Mouse (Mus musculus) heart, embryonic 13.5 days (tissue): ENCODE results near the gene Ssu2. TPM values are rescaled to one million over a fixed set of nuclear protein-coding genes. Genes with fewer than 3 reads are reported as not detected.

Experiments used
- ATAC-seq: fragments of 200-750 bp; cut with Nextera tagmentation; 2 replicates; pipeline ENCODE4 v1.8.0; 2017; ENCODE audit warnings: moderate TSS enrichment; ENCODE audit not compliant: insufficient number of reproducible peaks, low FRiP score, low TSS enrichment; ENCODE audit errors: extremely low read depth
- H3K27ac ChIP-seq: fragments of 300-500 bp; sonication (generic); replicated peaks from 2 replicates; pipeline ENCODE4 v1.5.1; 2015; ENCODE audit warnings: moderate library complexity, mild to moderate bottlenecking, inconsistent platforms
- H3K27me3 ChIP-seq: fragments of 300-500 bp; sonication (generic); replicated peaks from 2 replicates; pipeline ENCODE4 v1.6.1; 2015; ENCODE audit warnings: mild to moderate bottlenecking, inconsistent platforms
- H3K36me3 ChIP-seq: fragments of 300-500 bp; sonication (generic); 2 replicates; pipeline ENCODE4 v1.6.1; 2015; ENCODE audit warnings: mild to moderate bottlenecking, inconsistent platforms
- H3K4me1 ChIP-seq: fragments of 300-500 bp; sonication (generic); 2 replicates; pipeline ENCODE4 v1.6.1; 2015; ENCODE audit warnings: inconsistent platforms
- H3K4me2 ChIP-seq: fragments of 300-500 bp; sonication (generic); 2 replicates; pipeline ENCODE4 v1.6.1; 2015; ENCODE audit warnings: inconsistent platforms, mild to moderate bottlenecking, moderate library complexity
- H3K4me3 ChIP-seq: fragments of 300-500 bp; sonication (generic); 2 replicates; pipeline ENCODE4 v1.5.1; 2015; ENCODE audit warnings: moderate library complexity, mild to moderate bottlenecking, inconsistent platforms
- H3K9ac ChIP-seq: fragments of 300-500 bp; sonication (generic); 2 replicates; pipeline ENCODE4 v1.6.1; 2015; ENCODE audit warnings: inconsistent platforms, mild to moderate bottlenecking, moderate library complexity
- H3K9me3 ChIP-seq: fragments of 300-500 bp; sonication (generic); 2 replicates; pipeline ENCODE4 v1.6.1; 2016; ENCODE audit warnings: inconsistent platforms
- WGBS: fragments of 180-500 bp; shearing (Covaris S2); methylation state at CpG from one replicate; pipeline ENCODE4 v1.1.7; 2015; ENCODE audit warnings: mixed read lengths; 5-methylcytosine and 5-hydroxymethylcytosine counted together
- polyA plus RNA-seq: library from polyadenylated mRNA; unstranded; fragments of >200 nt; fragmentation: Nextera tagmentation; extraction: Ambion mirVana; gene quantifications from 2 replicates; pipeline ENCODE4 v1.2.1, GENCODE M21; 2015

Gene Ssu2
- polyA plus RNA-seq, 1 experiment from 2014 or later: 0.84 TPM

DNA sequence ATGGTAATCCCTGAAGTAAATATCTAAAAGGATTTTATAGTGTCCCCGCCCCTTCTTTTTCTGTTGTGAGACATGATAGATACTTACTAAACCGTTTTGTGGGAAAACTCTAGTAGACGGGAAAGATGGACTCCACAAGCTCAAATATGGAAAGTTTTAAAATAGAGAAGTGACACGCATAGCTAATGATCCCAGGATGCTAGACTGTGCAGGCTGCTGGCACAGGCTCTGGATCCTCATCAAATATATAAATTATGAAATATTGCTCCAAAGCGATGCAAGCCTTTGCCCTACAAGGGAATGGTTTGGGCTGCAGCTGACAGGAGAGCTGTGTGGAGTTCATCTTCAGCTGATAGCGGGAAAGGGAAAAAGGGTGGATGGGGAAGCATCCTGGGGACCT lies 50.2 kb downstream of the Ssu2 start:
- H3K4me2 ChIP-seq: no peak overlapping the region
- no peak for ATAC-seq
- H3K27me3 ChIP-seq: no peaks in the 10 kb centered on the region
- no peak overlapping the region for H3K4me3 ChIP-seq
- H3K27ac ChIP-seq: no peak overlapping the region
- no peaks in the 10 kb centered on the region for H3K9me3 ChIP-seq
- H3K9ac ChIP-seq: no peak overlapping the region
- H3K4me1 ChIP-seq: no peaks in the 10 kb centered on the region
- no peaks in the 10 kb centered on the region for H3K36me3 ChIP-seq
- 73% methylated on average over 6 of the region's 6 CpGs for WGBS

- no peak for ATAC-seq
- peaks cover 31% of the 10 kb centered on the region for H3K36me3 ChIP-seq
- no peak overlapping the region for H3K4me2 ChIP-seq
- no peak overlapping the region for H3K4me3 ChIP-seq
- no peaks in the 10 kb centered on the region for H3K27me3 ChIP-seq
- H3K9ac ChIP-seq: no peak overlapping the region
- no peak overlapping the region for H3K27ac ChIP-seq
- no peaks in the 10 kb centered on the region for H3K9me3 ChIP-seq
- 69% methylated on average over 5 of the region's 5 CpGs for WGBS
- no peaks in the 10 kb centered on the region for H3K4me1 ChIP-seq
Measured at GRCm38 (mm10) chr6:112333930-112334329, 53.9 kb downstream of the Ssu2 start.

DNA sequence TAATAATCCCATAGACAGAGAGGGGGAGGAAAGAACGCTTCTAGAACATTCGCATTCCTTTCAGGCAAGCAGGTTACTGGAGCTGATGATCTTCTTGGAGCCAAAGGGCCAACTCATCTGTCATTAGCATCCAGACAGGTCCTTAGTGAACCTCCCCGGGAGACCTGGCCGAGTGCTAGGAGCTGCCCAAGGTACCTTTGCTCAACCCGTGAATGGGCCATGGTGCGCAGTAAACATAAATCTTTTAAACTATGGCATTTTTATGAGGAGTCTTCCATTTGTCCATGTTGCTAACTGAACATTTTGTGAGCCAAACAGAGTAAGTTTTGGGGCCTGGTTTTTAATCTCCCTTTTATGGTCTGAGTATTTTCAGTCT lies 56.6 kb downstream of the Ssu2 start:
- Histone ChIP-seq H3K4me1 (peaks cover 14% of the 10 kb centered on the region), H3K4me2 (no peak overlapping the region), H3K9me3 (no peaks in the 10 kb centered on the region), H3K9ac (no peak overlapping the region), H3K27me3 (no peaks in the 10 kb centered on the region), H3K27ac (no peak overlapping the region), H3K4me3 (no peak overlapping the region), H3K36me3 (peaks cover 44% of the 10 kb centered on the region)
- 70% methylated on average over 6 of the region's 6 CpGs for WGBS
- ATAC-seq: no peak

DNA sequence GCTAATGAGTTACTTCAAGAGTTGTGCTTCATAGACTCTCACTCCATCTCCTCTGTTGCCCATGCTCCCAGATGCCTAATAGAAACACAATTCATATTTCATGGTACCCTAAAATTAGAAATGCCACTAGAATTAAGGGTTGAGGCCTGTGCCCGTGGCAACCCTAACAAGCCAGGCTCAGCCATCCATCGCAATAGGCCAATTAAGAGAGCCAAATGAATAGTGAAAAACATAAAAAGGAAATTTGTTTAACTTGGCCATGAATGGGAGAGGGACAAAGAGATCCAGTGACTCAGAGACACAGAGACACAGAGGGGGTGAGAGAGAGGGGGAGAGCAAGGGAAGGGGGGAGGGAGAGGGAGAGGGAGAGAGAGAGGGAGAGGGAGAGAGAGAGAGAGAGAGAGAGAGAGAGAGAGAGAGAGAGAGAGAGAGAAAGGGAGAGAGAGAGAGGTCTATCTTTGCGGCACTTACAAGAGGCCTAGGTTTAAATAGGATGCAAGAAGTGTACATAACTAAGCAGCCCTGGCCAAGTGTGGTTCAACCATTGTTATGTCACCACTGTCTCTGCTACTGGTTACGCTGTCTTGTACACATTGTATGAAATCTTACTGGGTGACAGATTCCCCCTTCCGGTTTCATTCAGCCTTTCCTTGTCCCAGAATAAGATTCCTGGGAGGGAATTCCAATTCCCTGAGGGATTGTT lies 57.2 kb downstream of the Ssu2 start:
- H3K4me3 ChIP-seq: no peak overlapping the region
- H3K4me1 ChIP-seq: peaks cover 14% of the 10 kb centered on the region
- H3K36me3 ChIP-seq: peaks cover 45% of the 10 kb centered on the region
- no peaks in the 10 kb centered on the region for H3K27me3 ChIP-seq
- 82% methylated on average over 5 of the region's 5 CpGs for WGBS
- no peak for ATAC-seq
- H3K9me3 ChIP-seq: no peaks in the 10 kb centered on the region
- H3K9ac ChIP-seq: no peak overlapping the region
- no peak overlapping the region for H3K4me2 ChIP-seq
- H3K27ac ChIP-seq: no peak overlapping the region

DNA sequence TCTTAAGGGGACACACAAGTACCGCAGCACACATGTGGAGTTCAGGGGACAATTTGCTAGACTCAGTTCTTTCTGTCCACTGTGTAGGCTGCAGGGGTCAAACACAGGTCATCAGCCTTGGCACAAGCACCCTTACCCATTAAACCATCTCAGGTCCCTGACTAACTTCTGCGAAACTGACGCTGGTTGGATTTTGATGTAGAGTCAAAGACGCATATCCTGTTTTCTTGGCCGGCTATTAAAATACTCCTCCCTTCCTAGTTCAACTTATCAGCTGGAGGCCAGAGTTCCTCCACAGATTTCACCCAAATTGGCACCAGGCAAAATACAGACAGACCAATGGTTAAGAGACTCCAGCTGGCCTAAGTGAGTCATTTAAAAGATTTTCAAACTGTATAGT lies 60.0 kb downstream of the Ssu2 start:
- WGBS: 45% methylated on average over 5 of the region's 5 CpGs
- peak overlapping the region; percentile 20; the same call in 1 of the 2 replicates for H3K27ac ChIP-seq
- H3K27me3 ChIP-seq: no peaks in the 10 kb centered on the region
- no peak for ATAC-seq
- peaks cover 14% of the 10 kb centered on the region for H3K4me1 ChIP-seq
- H3K36me3 ChIP-seq: peaks cover 56% of the 10 kb centered on the region
- no peak overlapping the region for H3K9ac ChIP-seq
- no peaks in the 10 kb centered on the region for H3K9me3 ChIP-seq
- H3K4me2 ChIP-seq: no peak overlapping the region
- H3K4me3 ChIP-seq: no peak overlapping the region

DNA sequence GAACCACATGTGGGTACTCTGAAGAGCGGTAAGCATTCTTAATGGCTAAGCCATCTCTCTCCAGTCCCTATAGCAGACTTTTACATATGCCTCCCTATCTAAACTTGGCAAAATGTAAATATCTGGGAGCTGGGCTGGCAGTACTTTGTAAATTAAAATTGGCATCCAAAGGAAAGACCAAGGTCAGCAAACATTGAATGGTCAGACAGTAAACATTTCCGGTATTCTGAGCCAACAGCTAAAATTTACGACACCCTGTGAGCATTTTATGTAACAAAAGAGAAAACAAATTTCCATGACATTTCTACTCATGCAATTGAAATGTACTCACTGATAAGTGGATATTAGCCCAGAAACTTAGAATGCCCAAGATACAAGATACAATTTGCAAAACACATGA lies 62.6 kb downstream of the Ssu2 start:
- 91% methylated on average over 3 of the region's 3 CpGs for WGBS
- peaks cover 14% of the 10 kb centered on the region for H3K4me1 ChIP-seq
- no peak overlapping the region for H3K27ac ChIP-seq
- no peak overlapping the region for H3K4me2 ChIP-seq
- peaks cover 46% of the 10 kb centered on the region for H3K36me3 ChIP-seq
- no peak for ATAC-seq
- no peaks in the 10 kb centered on the region for H3K9me3 ChIP-seq
- no peaks in the 10 kb centered on the region for H3K27me3 ChIP-seq
- H3K4me3 ChIP-seq: no peak overlapping the region
- no peak overlapping the region for H3K9ac ChIP-seq

GRCm38 (mm10) chr6:112322916-112323315 lies 64.9 kb downstream of the Ssu2 start:
- Histone ChIP-seq H3K36me3 (peaks cover 43% of the 10 kb centered on the region), H3K27ac (no peak overlapping the region), H3K9ac (no peak overlapping the region), H3K27me3 (no peaks in the 10 kb centered on the region), H3K4me3 (no peak overlapping the region), H3K4me1 (peaks cover 9% of the 10 kb centered on the region), H3K9me3 (no peaks in the 10 kb centered on the region), H3K4me2 (no peak overlapping the region)
- 73% methylated on average over 5 of the region's 5 CpGs for WGBS
- no peak for ATAC-seq

DNA sequence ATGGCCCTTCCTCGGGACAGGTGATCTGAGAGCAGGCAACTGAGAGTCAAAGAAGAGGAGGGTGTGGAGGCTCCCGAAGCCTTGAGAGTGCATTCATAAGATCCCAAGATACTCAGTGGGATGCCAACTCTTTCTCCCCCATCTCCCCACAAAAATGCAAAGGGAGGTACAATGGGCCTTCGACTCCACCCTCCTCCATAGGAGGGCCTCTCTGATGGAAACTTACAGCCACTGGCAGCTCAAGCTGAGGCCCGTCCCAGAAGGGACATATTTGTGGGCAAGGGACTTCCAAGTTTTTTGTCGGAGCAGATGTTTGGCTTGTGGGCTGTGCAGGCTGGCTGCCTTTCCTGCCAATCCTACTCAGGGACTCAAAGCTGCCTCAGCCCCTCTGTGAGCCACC lies 67.1 kb downstream of the Ssu2 start:
- Histone ChIP-seq H3K9ac (no peak overlapping the region), H3K27ac (no peak overlapping the region), H3K4me2 (no peak overlapping the region), H3K4me3 (no peak overlapping the region), H3K36me3 (peaks cover 55% of the 10 kb centered on the region), H3K9me3 (no peaks in the 10 kb centered on the region), H3K4me1 (no peaks in the 10 kb centered on the region), H3K27me3 (no peaks in the 10 kb centered on the region)
- ATAC-seq: no peak
- 46% methylated on average over 5 of the region's 5 CpGs for WGBS

GRCm38 (mm10) chr6:112319449-112319848 lies 68.4 kb downstream of the Ssu2 start:
- H3K27ac ChIP-seq: no peak overlapping the region
- H3K9ac ChIP-seq: no peak overlapping the region
- H3K36me3 ChIP-seq: peaks cover 63% of the 10 kb centered on the region
- no peaks in the 10 kb centered on the region for H3K9me3 ChIP-seq
- no peak overlapping the region for H3K4me3 ChIP-seq
- no peaks in the 10 kb centered on the region for H3K27me3 ChIP-seq
- H3K4me2 ChIP-seq: no peak overlapping the region
- H3K4me1 ChIP-seq: no peaks in the 10 kb centered on the region
- 82% methylated on average over 4 of the region's 4 CpGs for WGBS
- ATAC-seq: no peak

DNA sequence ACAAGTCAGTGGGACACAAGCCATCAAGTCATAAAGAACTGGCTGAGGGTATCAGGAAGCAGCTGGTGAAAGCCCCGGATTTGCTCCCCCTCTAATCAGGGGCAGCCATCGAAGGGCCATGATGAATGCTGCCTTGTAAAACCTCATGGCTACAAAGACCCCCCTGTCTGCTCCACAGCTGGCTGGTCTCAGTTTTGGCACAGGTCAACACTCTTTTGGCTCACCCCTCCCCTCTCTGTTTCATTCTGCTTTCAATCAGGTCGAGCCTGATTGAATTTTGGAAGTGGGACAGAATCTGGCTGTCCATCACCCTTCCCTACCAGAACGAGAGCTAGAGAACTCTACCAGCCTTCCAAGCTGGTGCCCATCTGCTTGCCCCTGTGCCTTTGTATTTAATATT lies 76.4 kb downstream of the Ssu2 start:
- no peak for ATAC-seq
- H3K27ac ChIP-seq: no peak overlapping the region

GRCm38 (mm10) chr6:112309330-112309938 lies 78.4 kb downstream of the Ssu2 start:
- H3K4me1 ChIP-seq: peaks cover 32% of the 10 kb centered on the region
- peaks cover 55% of the 10 kb centered on the region for H3K36me3 ChIP-seq
- H3K27ac ChIP-seq: no peak overlapping the region; the same call in 1 of the 2 replicates

More for the DNA sequence above, 76.4 kb downstream of the Ssu2 start:
- peaks cover 73% of the 10 kb centered on the region for H3K36me3 ChIP-seq
- no peak overlapping the region for H3K9ac ChIP-seq
- H3K27me3 ChIP-seq: no peaks in the 10 kb centered on the region
- no peak overlapping the region for H3K4me2 ChIP-seq
- H3K4me3 ChIP-seq: no peak overlapping the region
- 44% methylated on average over 4 of the region's 4 CpGs for WGBS
- peaks cover 21% of the 10 kb centered on the region for H3K4me1 ChIP-seq
- no peaks in the 10 kb centered on the region for H3K9me3 ChIP-seq

More at GRCm38 (mm10) chr6:112309330-112309938, 78.4 kb downstream of the Ssu2 start:
- Histone ChIP-seq H3K27me3 (no peaks in the 10 kb centered on the region), H3K9me3 (no peaks in the 10 kb centered on the region), H3K4me3 (no peak overlapping the region), H3K4me2 (no peak overlapping the region), H3K9ac (no peak overlapping the region)
- no peak for ATAC-seq
- WGBS: 45% methylated on average over 6 of the region's 6 CpGs
